Mouse (Mus musculus): ENCODE results near the gene Usp2.
A peak's percentile ranks its signal among the peaks of the same experiment; 100 is the strongest.

The Usp2 gene

GRCm38 (mm10) chr9:44066785-44067225 lies at the start of gene Usp2:
Gene Usp2, plus strand, starts transcription at chr9:44067021.
- peak; percentile 98 to 99 for DNase-seq

- no peak for DNase-seq
Measured at GRCm38 (mm10) chr9:44017846-44018245, 49.0 kb upstream of the Usp2 start.

- DNase-seq: no peak
Measured at GRCm38 (mm10) chr9:44020001-44020400, 46.8 kb upstream of the Usp2 start.

GRCm38 (mm10) chr9:44022100-44022847 lies 44.5 kb upstream of the Usp2 start:
- DNase-seq: no peak

- DNase-seq: no peak
Measured at GRCm38 (mm10) chr9:44024096-44024495, 42.7 kb upstream of the Usp2 start.

GRCm38 (mm10) chr9:44029580-44030236 lies 37.1 kb upstream of the Usp2 start:
- no peak for DNase-seq

GRCm38 (mm10) chr9:44030646-44031045 lies 36.2 kb upstream of the Usp2 start:
- DNase-seq: no peak

GRCm38 (mm10) chr9:44031079-44031478 lies 35.7 kb upstream of the Usp2 start:
- DNase-seq: no peak

GRCm38 (mm10) chr9:44031946-44032345 lies 34.9 kb upstream of the Usp2 start:
- no peak for DNase-seq

- DNase-seq: no peak
Measured at GRCm38 (mm10) chr9:44033317-44033716, 33.5 kb upstream of the Usp2 start.

- no peak for DNase-seq
Measured at GRCm38 (mm10) chr9:44033957-44034727, 32.7 kb upstream of the Usp2 start.

- no peak for DNase-seq
Measured at GRCm38 (mm10) chr9:44037106-44037505, 29.7 kb upstream of the Usp2 start.

GRCm38 (mm10) chr9:44041511-44042395 lies 25.1 kb upstream of the Usp2 start:
- DNase-seq: no peak

GRCm38 (mm10) chr9:44042396-44042680 lies 24.5 kb upstream of the Usp2 start:
- no peak for DNase-seq

GRCm38 (mm10) chr9:44042836-44043707 lies 23.7 kb upstream of the Usp2 start, which contains the start of gene Thy1:
Gene Thy1, plus strand, starts transcription at chr9:44043384.
- DNase-seq: peak in 1 of 2 experiments; percentile 12

GRCm38 (mm10) chr9:44043708-44044425 lies 23.0 kb upstream of the Usp2 start:
- DNase-seq: no peak

GRCm38 (mm10) chr9:44044426-44045157 lies 22.2 kb upstream of the Usp2 start:
- DNase-seq: no peak

GRCm38 (mm10) chr9:44045158-44045883 lies 21.5 kb upstream of the Usp2 start:
- no peak for DNase-seq

- no peak for DNase-seq
Measured at GRCm38 (mm10) chr9:44045884-44046272, 20.9 kb upstream of the Usp2 start.

Measured in lung, adult 18-20 months (tissue).